Mouse (Mus musculus): ENCODE data around the gene Eps15.

Eps15 gene

GRCm38 (mm10) chr4:109433641-109434040 is 153.6 kb downstream of the Eps15 start:
- peak; percentile 75 for DNase-seq (ENCODE audit: inconsistent ontology term)

DNA sequence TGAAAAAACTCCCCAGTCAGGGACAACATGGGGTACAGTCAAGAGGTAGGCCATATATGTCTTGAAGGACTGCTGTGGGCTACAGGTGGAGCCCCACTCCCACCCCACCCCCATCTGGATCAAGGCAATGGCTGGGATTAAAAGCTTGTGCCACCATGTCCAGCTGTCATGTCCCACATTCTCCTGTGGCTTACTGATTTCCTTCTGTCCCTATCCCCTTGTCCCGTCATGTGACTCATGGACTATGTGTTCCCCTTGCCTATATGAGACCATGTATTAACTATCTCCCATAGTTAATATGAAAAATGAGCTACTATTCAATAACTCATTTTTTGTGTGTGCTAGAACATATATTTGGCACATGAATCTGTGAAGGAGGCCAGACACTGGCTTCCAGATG is 154.2 kb downstream of the Eps15 start:
- no peak for DNase-seq (ENCODE audit: inconsistent ontology term)
